Mouse (Mus musculus): Measurements from ENCODE around the gene Olfr150.
"Not testable (repeated sequence)": the region's sequence is repeated elsewhere in the genome, so short reads cannot be mapped to it uniquely, and the experiment has no call there.

Gene Olfr150

DNA sequence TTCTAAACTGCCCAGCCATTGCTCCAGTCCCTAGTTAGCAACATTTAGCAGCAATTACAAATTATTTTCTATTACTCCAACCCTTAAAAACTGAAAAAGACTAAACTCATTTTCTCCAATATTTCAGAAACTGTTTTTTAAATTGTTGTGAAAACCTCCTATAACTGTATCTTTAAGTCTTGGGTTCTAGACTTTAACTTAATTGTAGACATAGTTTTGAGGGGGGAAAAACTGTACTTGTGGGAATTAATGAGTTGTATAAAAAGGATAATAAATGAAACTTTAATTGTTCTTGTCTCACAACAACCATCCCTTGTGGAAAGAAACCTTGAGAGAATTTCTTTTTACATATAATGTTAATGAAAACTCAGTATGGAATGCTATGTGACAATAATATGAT, at the start of gene Olfr150:
Gene Olfr150 (plus strand): TSS at position 301 of the 400 bp plus-strand sequence.
- DNase-seq (ENCODE audit: low spot score in 2 of 2), result no peak

DNA sequence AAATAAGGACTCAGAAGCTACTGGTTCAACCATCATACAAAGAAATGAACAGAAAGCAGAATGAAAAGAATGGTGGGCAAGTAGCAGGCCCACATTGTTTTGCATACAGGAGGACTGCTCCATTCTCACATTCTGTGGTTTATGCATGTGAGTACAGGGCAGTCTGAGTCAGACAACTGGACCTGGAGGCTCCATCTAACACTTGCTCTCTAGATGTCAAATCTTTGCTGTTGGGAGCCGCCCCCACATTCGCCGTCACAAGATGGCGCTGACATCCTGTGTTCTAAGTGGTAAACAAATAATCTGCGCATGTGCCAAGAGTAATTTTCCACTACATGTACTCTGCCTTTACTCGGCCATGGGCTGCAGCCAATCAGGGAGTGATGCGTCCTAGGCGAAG, 29.7 kb upstream of the Olfr150 start:
- not testable (repeated sequence) for DNase-seq (ENCODE audit: low spot score in 2 of 2)

DNA sequence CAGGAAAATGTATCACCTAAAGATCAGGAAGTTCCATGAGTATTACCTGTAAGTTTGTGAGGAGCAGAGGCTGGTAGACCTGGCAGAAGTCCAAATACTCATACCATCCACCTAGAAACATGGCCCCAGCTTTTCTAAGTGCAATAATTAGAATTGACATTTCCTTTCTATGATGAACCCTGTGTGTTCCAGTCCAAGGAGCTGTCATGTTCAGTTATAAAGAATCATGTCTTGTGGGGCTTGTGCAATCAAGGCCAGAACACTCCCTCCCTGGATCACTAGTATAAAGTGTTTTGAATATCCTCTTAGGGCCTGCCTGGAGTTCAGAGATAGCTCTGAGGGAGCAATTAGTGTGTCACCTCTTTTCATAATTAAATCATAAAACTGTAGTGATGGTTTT, 23.8 kb upstream of the Olfr150 start, which contains the start of gene Olfr149:
Gene Olfr149 (minus strand): TSS at position 101 of the 400 bp plus-strand sequence.
- no peak for DNase-seq (ENCODE audit: low spot score in 2 of 2)

DNA sequence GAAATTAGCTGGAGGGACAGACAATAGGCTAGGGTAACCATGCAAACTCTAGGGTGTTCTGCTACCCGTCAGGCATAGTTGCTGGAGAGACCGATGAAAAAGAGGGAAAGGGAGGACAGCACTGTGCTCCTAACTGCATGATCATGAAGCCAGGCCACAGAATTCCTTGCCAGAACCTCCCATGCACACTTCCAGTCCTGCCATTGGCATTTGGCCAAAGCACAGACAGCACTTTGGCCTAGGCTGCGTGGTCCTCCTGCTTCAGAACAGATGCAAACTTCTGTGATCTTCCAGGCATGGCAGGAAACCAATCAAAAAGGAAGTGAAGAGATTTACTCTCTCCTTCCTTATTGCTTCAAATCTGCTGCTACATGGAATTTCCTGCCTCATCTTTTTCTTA, 21.8 kb upstream of the Olfr150 start:
- DNase-seq (ENCODE audit: low spot score in 2 of 2), result peak in 1 of 2 experiments; percentile 11

DNA sequence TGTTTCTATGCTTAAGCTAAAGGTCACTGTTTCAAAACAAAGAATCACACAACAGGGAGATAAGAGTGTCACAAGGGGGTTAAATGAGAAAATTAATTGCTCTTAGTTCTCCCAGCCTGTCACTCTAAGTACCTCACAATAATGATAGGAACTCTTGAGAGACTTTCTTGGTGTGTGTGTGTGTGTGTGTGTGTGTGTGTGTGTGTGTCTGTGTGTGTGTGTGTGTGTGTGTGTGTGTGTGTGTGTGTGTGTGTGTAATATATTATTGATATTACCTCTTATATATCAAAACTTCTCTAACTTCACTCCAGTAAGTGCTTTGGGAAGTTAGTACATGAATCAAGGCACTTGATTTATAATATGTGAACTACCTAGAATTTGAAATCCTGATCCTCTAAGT, 19.7 kb upstream of the Olfr150 start, which contains the start of gene Olfr965:
Gene Olfr965 (plus strand): TSS at position 301 of the 400 bp plus-strand sequence.
- DNase-seq (ENCODE audit: low spot score in 2 of 2), result no peak

DNA sequence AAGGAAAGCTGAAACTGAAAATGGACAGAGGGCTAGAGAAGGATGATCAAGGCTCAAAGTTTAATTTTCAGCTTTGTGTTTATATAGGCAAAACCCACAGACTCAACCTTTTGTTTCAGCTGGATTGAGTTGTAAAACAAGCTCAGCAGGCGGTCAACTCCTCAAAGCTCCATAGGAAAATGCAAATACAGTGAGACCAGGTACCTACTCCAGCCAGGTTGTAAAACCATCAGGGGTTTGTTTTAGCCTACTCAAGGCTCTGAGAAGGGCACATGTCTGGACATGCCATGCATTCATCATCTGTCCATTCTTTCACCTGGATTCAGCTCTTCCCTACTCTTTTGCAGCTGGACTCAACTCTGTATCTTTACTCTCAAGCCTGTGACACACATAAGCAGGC, 10.0 kb downstream of the Olfr150 start:
- no peak for DNase-seq (ENCODE audit: low spot score in 2 of 2)

DNA sequence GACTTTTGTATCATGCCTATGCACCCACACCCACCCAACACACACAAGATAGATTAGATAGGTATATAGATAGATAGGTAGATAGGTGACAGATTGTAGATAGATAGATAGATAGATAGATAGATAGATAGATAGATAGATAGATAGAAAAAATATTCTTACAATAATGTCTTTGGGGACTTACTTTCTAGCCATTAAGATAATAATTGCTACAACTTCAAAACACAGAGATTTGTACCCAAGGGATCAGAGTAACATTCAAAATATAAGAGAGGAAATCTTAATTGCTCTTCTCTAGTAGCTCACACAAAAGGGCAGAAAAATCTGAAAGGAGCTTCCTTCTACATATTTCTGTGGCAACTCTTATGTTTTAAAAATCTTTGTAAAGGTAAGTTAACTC, 15.2 kb downstream of the Olfr150 start, which contains the start of gene Olfr967:
Gene Olfr967 (plus strand): TSS at position 301 of the 400 bp plus-strand sequence.
- no peak for DNase-seq (ENCODE audit: low spot score in 2 of 2)

DNA sequence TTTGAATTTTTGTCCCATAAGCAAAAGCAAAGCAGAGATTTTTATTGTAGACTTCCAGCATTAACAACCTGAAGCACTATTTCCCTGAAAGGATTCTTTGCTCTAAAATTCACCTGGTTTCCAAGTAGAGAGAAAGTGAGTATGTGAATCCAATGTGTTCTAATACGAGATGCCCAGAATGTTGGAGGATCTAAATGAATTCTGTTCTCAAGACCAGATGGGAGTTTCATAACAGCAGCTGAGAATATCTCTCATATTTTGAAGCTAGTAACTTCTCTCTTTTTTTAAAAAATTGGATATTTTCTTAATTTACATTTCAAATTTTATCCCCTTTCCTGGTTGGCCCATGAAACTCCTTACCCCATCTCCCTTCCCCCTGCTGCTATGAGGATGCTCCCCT, 15.7 kb downstream of the Olfr150 start:
- DNase-seq (ENCODE audit: low spot score in 2 of 2), result no peak

DNA sequence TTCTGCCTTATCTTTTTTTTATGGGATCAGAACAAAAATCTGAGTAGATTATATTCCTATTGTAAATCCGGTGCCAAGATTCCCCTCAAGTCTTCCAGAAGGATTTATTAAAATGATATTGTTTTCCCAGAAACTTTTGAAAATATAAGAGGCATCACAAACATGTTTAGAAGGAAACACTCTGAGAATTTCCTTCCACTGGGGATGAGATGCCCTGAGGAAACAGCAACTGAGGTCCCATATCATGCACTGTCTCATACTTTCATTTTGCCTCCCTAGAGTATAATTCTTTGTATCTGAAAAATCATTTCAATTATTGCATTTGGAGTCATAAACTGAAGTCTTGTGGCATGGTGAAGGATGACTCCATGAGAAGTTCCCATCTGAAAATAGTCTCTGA, 52.4 kb downstream of the Olfr150 start, which contains the start of gene Olfr968:
Gene Olfr968 (minus strand): TSS at position 101 of the 400 bp plus-strand sequence.
- no peak for DNase-seq (ENCODE audit: low spot score in 2 of 2)
